Mouse (Mus musculus) 3T3-L1 (cell line): ENCODE measurements around the gene Pik3c2a.
A peak's percentile ranks its signal among the peaks of the same experiment; 100 is the strongest.

ENCODE experiments used
- DNase-seq: peaks from one replicate; pipeline ENCODE4 v3.0.0-alpha.2; 2015; ENCODE audit warnings: low read depth, low spot score

Pik3c2a gene

DNA sequence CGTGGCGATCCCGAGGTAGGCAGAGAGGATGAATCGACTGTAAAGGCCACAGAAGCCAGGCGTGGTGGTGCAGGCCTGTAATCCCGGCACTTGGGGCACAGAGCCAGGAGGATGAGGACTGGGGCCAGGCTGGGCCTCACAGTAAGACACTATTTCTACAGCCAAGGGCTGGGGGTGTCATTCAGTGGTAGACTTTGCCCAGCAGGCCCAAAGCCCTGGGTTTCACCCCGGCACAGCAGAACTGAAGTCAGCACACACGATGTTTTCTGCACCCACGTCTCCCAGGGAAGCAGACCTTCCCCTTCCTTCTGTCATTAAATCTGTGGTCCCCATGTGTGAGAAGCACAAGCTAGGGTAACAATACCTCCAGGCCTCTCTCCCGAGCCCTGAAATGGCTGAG lies 144.9 kb downstream of the Pik3c2a start:
- no peak for DNase-seq

DNA sequence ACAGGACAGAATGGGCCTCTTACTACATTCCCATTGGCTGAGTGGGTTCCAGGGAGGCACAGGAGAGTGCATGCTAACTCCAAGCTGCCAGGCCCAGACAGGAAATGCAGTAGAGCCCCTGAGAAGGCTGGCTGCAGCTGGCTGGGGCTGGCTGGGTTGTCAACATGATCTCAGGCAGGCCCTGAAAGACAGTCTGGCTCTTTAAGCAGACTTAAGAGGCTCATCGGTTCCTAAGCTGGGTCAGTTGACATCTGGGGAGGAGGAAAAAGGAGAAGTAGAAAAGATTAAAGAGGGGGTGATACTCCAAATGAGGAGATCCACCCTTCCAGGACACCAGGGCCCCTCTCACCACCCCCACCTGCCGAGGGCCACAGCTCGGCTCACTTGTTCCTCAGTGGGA lies 148.3 kb downstream of the Pik3c2a start:
- DNase-seq = peak; percentile 4

DNA sequence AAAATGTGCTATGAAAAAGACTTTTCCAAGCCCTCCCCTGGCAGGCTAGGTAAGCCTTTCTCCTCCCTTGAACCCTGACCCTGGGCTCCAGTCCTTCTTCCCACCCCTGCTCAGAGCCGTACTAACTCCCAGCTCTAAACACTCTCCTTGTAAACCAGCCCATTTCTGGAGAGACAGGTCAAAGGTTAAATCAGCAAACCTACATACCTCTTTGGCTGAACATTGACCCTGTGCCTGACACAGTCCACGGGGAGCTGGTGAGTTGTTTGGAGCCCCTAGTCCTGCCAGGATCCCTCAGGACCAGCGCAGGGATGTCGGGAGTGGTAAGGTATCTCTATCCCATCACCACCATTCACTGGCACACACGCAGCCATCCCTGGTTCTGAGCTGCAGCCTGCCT lies 150.9 kb downstream of the Pik3c2a start:
- DNase-seq = no peak

DNA sequence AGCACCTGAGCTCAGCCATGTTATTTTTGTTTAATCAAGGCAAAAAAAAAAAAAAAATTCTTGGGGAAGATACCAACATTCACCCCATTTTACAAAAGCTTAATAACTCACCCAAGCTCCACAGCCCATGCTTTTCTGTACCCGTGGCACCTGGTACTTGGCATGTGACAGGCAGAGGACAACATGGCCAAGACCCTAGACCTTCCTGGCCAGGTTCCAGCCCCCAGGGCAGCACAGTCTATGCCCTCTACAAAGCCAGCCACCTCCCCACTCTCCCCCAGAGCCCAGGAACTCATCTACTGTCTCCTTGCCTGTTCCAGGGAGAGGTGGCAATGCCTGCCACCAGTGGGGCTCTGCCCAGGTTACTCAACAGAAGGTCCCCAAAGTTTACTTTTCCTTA lies 152.7 kb downstream of the Pik3c2a start:
- no peak for DNase-seq

DNA sequence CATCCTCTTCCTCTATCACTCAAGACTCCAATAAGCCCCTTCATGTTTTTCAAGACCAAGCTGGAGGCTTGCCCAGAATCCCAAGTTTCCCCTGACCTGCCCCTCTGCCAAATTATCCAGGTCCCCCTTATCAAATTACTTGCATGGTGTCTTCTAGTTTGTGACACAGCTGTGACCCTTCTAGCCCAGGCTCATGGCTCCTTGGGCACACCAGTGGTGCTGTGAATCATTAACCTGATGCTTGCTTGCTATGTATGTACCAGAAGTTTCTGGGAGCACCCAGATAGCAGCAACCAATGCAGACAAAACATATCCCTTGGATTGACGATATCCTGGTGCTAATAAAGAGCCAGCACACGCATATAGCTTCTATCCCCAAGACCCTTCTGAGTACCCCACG lies 154.3 kb downstream of the Pik3c2a start:
- DNase-seq = no peak

DNA sequence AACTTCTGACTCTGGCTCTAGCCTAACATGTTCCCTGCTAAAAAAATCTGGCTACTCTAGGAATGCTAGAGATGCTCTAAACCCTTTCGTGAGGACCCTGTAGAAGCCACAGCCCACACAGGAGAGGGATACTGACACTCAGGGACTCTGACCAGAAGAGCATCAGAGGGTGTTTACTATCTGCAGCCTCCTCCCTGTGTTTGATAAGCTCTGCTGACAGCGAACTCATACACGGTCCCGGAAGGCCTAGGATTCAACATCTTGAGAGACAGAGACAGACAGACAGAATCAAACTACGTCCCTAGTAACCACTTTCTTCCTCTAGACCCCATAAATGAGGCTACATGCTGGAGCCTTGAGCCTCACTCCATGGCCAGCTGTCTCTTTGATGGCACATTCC lies 155.3 kb downstream of the Pik3c2a start:
- peak; percentile 10 for DNase-seq
